Mouse (Mus musculus) heart, postnatal 0 days (tissue): ENCODE data around the gene Aldh3b1. TPM values are rescaled to one million over a fixed set of nuclear protein-coding genes. Genes with fewer than 3 reads are reported as not detected.
"Not testable (repeated sequence)": the region's sequence is repeated elsewhere in the genome, so short reads cannot be mapped to it uniquely, and the experiment has no call there.

ENCODE experiments used
- ATAC-seq: fragments of 200-750 bp; cut with Nextera tagmentation; 2 replicates; pipeline ENCODE4 v1.8.0; 2017; ENCODE audit warnings: low read depth, moderate number of reproducible peaks, moderate library complexity; ENCODE audit not compliant: insufficient read depth
- DNase-seq: peaks from one replicate; pipeline ENCODE4 v3.0.0-alpha.2; 2016; ENCODE audit warnings: low spot score
- H3K27ac ChIP-seq: fragments of 300-500 bp; sonication (generic); 2 replicates; pipeline ENCODE4 v1.5.1; 2014; ENCODE audit warnings: low read depth, mild to moderate bottlenecking
- H3K27me3 ChIP-seq: fragments of 300-500 bp; sonication (generic); 2 replicates; pipeline ENCODE4 v1.6.1; 2014; ENCODE audit warnings: low read length, mixed read lengths; ENCODE audit not compliant: control insufficient read depth, insufficient read depth
- H3K36me3 ChIP-seq: fragments of 300-500 bp; sonication (generic); replicated peaks from 2 replicates; pipeline ENCODE4 v1.6.1; 2014; ENCODE audit warnings: low read length, mixed read lengths; ENCODE audit not compliant: control insufficient read depth, insufficient read depth
- H3K4me1 ChIP-seq: fragments of 300-500 bp; sonication (generic); 2 replicates; pipeline ENCODE4 v1.6.1; 2014; ENCODE audit warnings: antibody characterized with exemption; ENCODE audit not compliant: control insufficient read depth, insufficient read depth
- H3K4me2 ChIP-seq: fragments of 300-500 bp; sonication (generic); 2 replicates; pipeline ENCODE4 v1.6.1; 2014; ENCODE audit warnings: low read depth, mild to moderate bottlenecking, low read length, moderate library complexity
- H3K4me3 ChIP-seq: fragments of 300-500 bp; sonication (generic); 2 replicates; pipeline ENCODE4 v1.5.1; 2014; ENCODE audit warnings: low read depth, low read length
- H3K9ac ChIP-seq: fragments of 300-500 bp; sonication (generic); replicated peaks from 2 replicates; pipeline ENCODE4 v1.6.1; 2014; ENCODE audit warnings: low read depth, low read length, mixed read lengths
- H3K9me3 ChIP-seq: fragments of 300-500 bp; sonication (generic); replicated peaks from 2 replicates; pipeline ENCODE4 v1.6.1; 2016; ENCODE audit warnings: low read length; ENCODE audit not compliant: control insufficient read depth
- CTCF ChIP-seq: IDR thresholded peaks from 2 replicates; pipeline ENCODE4 v1.5.1; 2016; ENCODE audit warnings: antibody characterized with exemption, control low read depth, low read depth
- EP300 ChIP-seq: IDR thresholded peaks from 2 replicates; pipeline ENCODE4 v1.6.1; 2016; ENCODE audit warnings: antibody characterized with exemption, low read depth
- whole genome bisulfite sequencing: fragments of 180-500 bp; shearing (Covaris S2); extraction: QIAGEN DNeasy Blood & Tissue Kit; methylation state at CpG from one replicate; pipeline ENCODE4 v1.1.7; 2014; 5-methylcytosine and 5-hydroxymethylcytosine counted together
- polyA plus RNA-seq: library from polyadenylated mRNA; unstranded; fragments of >200 nt; fragmentation: Nextera tagmentation; extraction: Ambion mirVana; gene quantifications from 2 replicates; pipeline ENCODE4 v1.2.1, GENCODE M21; 2015
- total RNA-seq: library from RNA; depleted of rRNA; stranded (reverse); fragments of >200 nt; gene quantifications from 2 replicates; pipeline ENCODE4 v1.2.3, GENCODE M21; 2014; ENCODE audit warnings: low replicate concordance

The Aldh3b1 gene
- total and polyA plus RNA-seq, 2 experiments from 2014 or later = 1.9 to 3.2 TPM

- Histone ChIP-seq H3K9me3 (no peaks in the 10 kb centered on the region), H3K36me3 (no peaks in the 10 kb centered on the region), H3K27ac (no peak overlapping the region), H3K4me3 (no peak overlapping the region), H3K4me2 (no peak overlapping the region), H3K27me3 (no peaks in the 10 kb centered on the region), H3K4me1 (no peaks in the 10 kb centered on the region), H3K9ac (no peak overlapping the region)
- ATAC-seq (no peak; the same call in 1 of the 2 replicates), DNase-seq (no peak)
- 57% methylated on average over 11 of the region's 11 CpGs for WGBS
- TF ChIP-seq CTCF = peak; percentile 30
- TF ChIP-seq EP300 = no peak
These were observed 36.9 kb upstream of the Aldh3b1 start for GRCm38 (mm10) chr19:3966330-3967075.

DNA sequence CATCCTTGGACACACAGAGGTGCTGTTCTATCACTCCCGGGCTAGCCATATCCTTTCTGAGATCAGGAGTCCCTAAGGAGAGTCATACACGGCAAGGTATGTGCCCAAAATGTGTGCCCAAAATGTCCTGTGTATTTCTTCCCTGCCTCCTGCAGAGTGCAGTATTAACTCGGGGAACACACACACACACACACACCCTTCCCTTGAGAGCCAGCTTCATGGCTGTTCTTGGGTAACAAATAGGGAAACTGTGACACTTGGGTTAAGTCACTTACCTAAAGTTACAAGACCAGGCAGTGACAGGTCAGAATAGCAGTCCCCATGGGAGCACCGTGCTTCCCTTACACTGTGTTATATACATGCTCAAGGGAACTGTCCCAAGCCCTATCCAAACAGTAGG, 34.4 kb upstream of the Aldh3b1 start:
- H3K9ac ChIP-seq = no peak overlapping the region
- no peak overlapping the region for H3K4me3 ChIP-seq
- ATAC-seq (no peak), DNase-seq (no peak)
- no peaks in the 10 kb centered on the region; the same call in 1 of the 2 replicates for H3K4me1 ChIP-seq
- no peak overlapping the region for H3K27ac ChIP-seq
- TF ChIP-seq EP300 = no peak
- TF ChIP-seq CTCF = no peak
- H3K4me2 ChIP-seq = no peak overlapping the region
- 66% methylated on average over 4 of the region's 4 CpGs for WGBS
- no peaks in the 10 kb centered on the region for H3K9me3 ChIP-seq
- no peaks in the 10 kb centered on the region for H3K27me3 ChIP-seq
- H3K36me3 ChIP-seq = no peaks in the 10 kb centered on the region

GRCm38 (mm10) chr19:3962469-3962868, 32.9 kb upstream of the Aldh3b1 start:
- H3K4me1 ChIP-seq = no peaks in the 10 kb centered on the region; the same call in 1 of the 2 replicates
- no peak overlapping the region for H3K27ac ChIP-seq
- H3K27me3 ChIP-seq = no peaks in the 10 kb centered on the region
- no peaks in the 10 kb centered on the region for H3K36me3 ChIP-seq
- H3K9ac ChIP-seq = no peak overlapping the region
- WGBS = 28% methylated on average over 2 of the region's 2 CpGs
- no peak overlapping the region for H3K4me3 ChIP-seq
- DNase-seq (no peak), ATAC-seq (0 out of 2 replicates have a peak, but pooled peaks have one; percentile 6)
- H3K4me2 ChIP-seq = no peak overlapping the region
- no peak for TF ChIP-seq EP300
- TF ChIP-seq CTCF = peak; percentile 4; the same call in 1 of the 2 replicates
- H3K9me3 ChIP-seq = no peaks in the 10 kb centered on the region

GRCm38 (mm10) chr19:3961805-3962204, 32.2 kb upstream of the Aldh3b1 start:
- H3K27ac ChIP-seq, H3K4me2 ChIP-seq, ATAC-seq, H3K9me3 ChIP-seq, H3K4me3 ChIP-seq, DNase-seq, H3K4me1 ChIP-seq, H3K27me3 ChIP-seq, H3K36me3 ChIP-seq, H3K9ac ChIP-seq: not testable (repeated sequence)
- 59% methylated on average over 6 of the region's 6 CpGs for WGBS

GRCm38 (mm10) chr19:3960211-3960610, 30.6 kb upstream of the Aldh3b1 start:
- Histone ChIP-seq H3K4me3 (no peak overlapping the region), H3K27me3 (no peaks in the 10 kb centered on the region), H3K9me3 (no peaks in the 10 kb centered on the region), H3K27ac (no peak overlapping the region), H3K36me3 (no peaks in the 10 kb centered on the region), H3K4me2 (no peak overlapping the region), H3K4me1 (no peaks in the 10 kb centered on the region; the same call in 1 of the 2 replicates), H3K9ac (no peak overlapping the region)
- ATAC-seq = no peak
- 76% methylated on average over 5 of the region's 5 CpGs for WGBS
- TF ChIP-seq EP300 (no peak), CTCF (no peak)
- DNase-seq = no peak

DNA sequence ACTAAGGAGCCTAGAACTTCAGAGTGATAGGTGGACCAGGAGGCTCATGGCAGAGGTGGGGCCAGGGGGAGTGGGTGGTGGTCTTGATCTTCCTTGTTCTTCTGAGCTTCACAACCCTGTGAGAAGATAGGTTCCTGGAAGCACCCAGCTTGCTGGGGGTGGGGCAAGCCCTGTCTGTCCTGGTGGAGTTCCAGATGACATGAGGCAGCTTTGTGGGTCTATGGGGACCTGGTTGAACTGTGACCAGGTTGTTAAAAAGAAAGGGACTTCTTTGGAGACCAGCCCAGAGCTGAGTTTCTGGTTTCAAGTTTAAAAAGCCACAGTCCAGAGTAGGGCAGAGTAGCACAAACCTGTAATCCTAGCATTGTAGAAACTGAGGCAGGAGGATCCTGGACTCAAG, 29.4 kb upstream of the Aldh3b1 start:
- Histone ChIP-seq H3K27me3 (no peaks in the 10 kb centered on the region), H3K4me1 (no peaks in the 10 kb centered on the region; the same call in 1 of the 2 replicates), H3K9me3 (no peaks in the 10 kb centered on the region), H3K9ac (no peak overlapping the region), H3K4me2 (no peak overlapping the region), H3K4me3 (no peak overlapping the region), H3K27ac (no peak overlapping the region), H3K36me3 (no peaks in the 10 kb centered on the region)
- TF ChIP-seq EP300 (no peak), CTCF (no peak)
- DNase-seq (no peak), ATAC-seq (no peak)
